Mouse (Mus musculus): ENCODE results near the gene Cspg4. TPM values are rescaled to one million over a fixed set of nuclear protein-coding genes. Genes with fewer than 3 reads are reported as not detected.

Gene Cspg4
- total and polyA plus RNA-seq, 2 experiments, result 0.09 to 0.11 TPM

- H3K79me2 ChIP-seq (ENCODE audit: control insufficient read depth, insufficient read depth, low read length), result no peaks in the 10 kb centered on the region
- no peak for TF ChIP-seq CTCF (IDR thresholded peaks at IDR 0.05; ENCODE audit: low read depth, low read length)
- no peak for TF ChIP-seq POLR2A (IDR thresholded peaks at IDR 0.05; ENCODE audit: extremely low read depth, insufficient read depth, low read length)
- no peak overlapping the region for H3K4me3 ChIP-seq (ENCODE audit: insufficient read depth, low read depth, low read length)
- no peak overlapping the region for H3K9ac ChIP-seq (ENCODE audit: low read depth, low read length)
- no peaks in the 10 kb centered on the region for H3K27me3 ChIP-seq (ENCODE audit: control insufficient read depth, insufficient read depth, low read length)
- peak; percentile 24 for DNase-seq (ENCODE audit: extremely low read depth, low read depth, low spot score)
- no peaks in the 10 kb centered on the region; the same call in 1 of the 2 replicates for H3K4me1 ChIP-seq (ENCODE audit: control insufficient read depth, insufficient read depth, low read length)
- no peak overlapping the region for H3K27ac ChIP-seq (replicated peaks; ENCODE audit: insufficient read depth, low read depth, low read length)
- WGBS, result 60% methylated on average over 5 of the region's 5 CpGs
- peaks cover 11% of the 10 kb centered on the region for H3K36me3 ChIP-seq (ENCODE audit: control insufficient read depth, insufficient read depth, low read length)
Observed at GRCm38 (mm10) chr9:56915695-56916410, 51.0 kb downstream of the Cspg4 start.

- Histone ChIP-seq H3K27ac (replicated peaks; ENCODE audit: insufficient read depth, low read depth, low read length) (no peak overlapping the region), H3K9ac (ENCODE audit: low read depth, low read length) (no peak overlapping the region), H3K79me2 (ENCODE audit: control insufficient read depth, insufficient read depth, low read length) (no peaks in the 10 kb centered on the region), H3K36me3 (ENCODE audit: control insufficient read depth, insufficient read depth, low read length) (peaks cover 11% of the 10 kb centered on the region), H3K4me3 (ENCODE audit: insufficient read depth, low read depth, low read length) (no peak overlapping the region), H3K4me1 (ENCODE audit: control insufficient read depth, insufficient read depth, low read length) (no peaks in the 10 kb centered on the region; the same call in 1 of the 2 replicates), H3K27me3 (ENCODE audit: control insufficient read depth, insufficient read depth, low read length) (no peaks in the 10 kb centered on the region)
- TF ChIP-seq CTCF (IDR thresholded peaks at IDR 0.05; ENCODE audit: low read depth, low read length), result no peak
- no peak for TF ChIP-seq POLR2A (IDR thresholded peaks at IDR 0.05; ENCODE audit: extremely low read depth, insufficient read depth, low read length)
- WGBS, result 98% methylated on average over 2 of the region's 2 CpGs
- no peak for DNase-seq (ENCODE audit: extremely low read depth, low read depth, low spot score)
Observed at GRCm38 (mm10) chr9:56917131-56917530, 52.3 kb downstream of the Cspg4 start.

GRCm38 (mm10) chr9:56918466-56918865 is 53.6 kb downstream of the Cspg4 start:
- Histone ChIP-seq H3K36me3 (ENCODE audit: control insufficient read depth, insufficient read depth, low read length) (peaks cover 11% of the 10 kb centered on the region), H3K27me3 (ENCODE audit: control insufficient read depth, insufficient read depth, low read length) (no peaks in the 10 kb centered on the region), H3K9ac (ENCODE audit: low read depth, low read length) (no peak overlapping the region), H3K79me2 (ENCODE audit: control insufficient read depth, insufficient read depth, low read length) (peaks cover 4% of the 10 kb centered on the region; the same call in 1 of the 2 replicates), H3K4me3 (ENCODE audit: insufficient read depth, low read depth, low read length) (no peak overlapping the region), H3K4me1 (ENCODE audit: control insufficient read depth, insufficient read depth, low read length) (peaks cover 4% of the 10 kb centered on the region), H3K27ac (replicated peaks; ENCODE audit: insufficient read depth, low read depth, low read length) (no peak overlapping the region)
- TF ChIP-seq CTCF (IDR thresholded peaks at IDR 0.05; ENCODE audit: low read depth, low read length), result no peak
- TF ChIP-seq POLR2A (IDR thresholded peaks at IDR 0.05; ENCODE audit: extremely low read depth, insufficient read depth, low read length), result no peak
- 95% methylated on average over 13 of the region's 13 CpGs for WGBS
- no peak for DNase-seq (ENCODE audit: extremely low read depth, low read depth, low spot score)

GRCm38 (mm10) chr9:56922746-56923145 is 57.9 kb downstream of the Cspg4 start:
- peaks cover 26% of the 10 kb centered on the region for H3K4me1 ChIP-seq (ENCODE audit: control insufficient read depth, insufficient read depth, low read length)
- H3K36me3 ChIP-seq (ENCODE audit: control insufficient read depth, insufficient read depth, low read length), result peaks cover 8% of the 10 kb centered on the region
- no peak overlapping the region for H3K27ac ChIP-seq (replicated peaks; ENCODE audit: insufficient read depth, low read depth, low read length)
- no peaks in the 10 kb centered on the region for H3K27me3 ChIP-seq (ENCODE audit: control insufficient read depth, insufficient read depth, low read length)
- H3K9ac ChIP-seq (ENCODE audit: low read depth, low read length), result no peak overlapping the region
- WGBS, result 81% methylated on average over 4 of the region's 4 CpGs
- H3K79me2 ChIP-seq (ENCODE audit: control insufficient read depth, insufficient read depth, low read length), result peaks cover 19% of the 10 kb centered on the region; the same call in 1 of the 2 replicates
- DNase-seq (ENCODE audit: extremely low read depth, low read depth, low spot score), result no peak
- H3K4me3 ChIP-seq (ENCODE audit: insufficient read depth, low read depth, low read length), result no peak overlapping the region
- TF ChIP-seq POLR2A (IDR thresholded peaks at IDR 0.05; ENCODE audit: extremely low read depth, insufficient read depth, low read length) (no peak), CTCF (IDR thresholded peaks at IDR 0.05; ENCODE audit: low read depth, low read length) (no peak)

GRCm38 (mm10) chr9:56923841-56924650 is 59.2 kb downstream of the Cspg4 start:
- Histone ChIP-seq H3K4me1 (ENCODE audit: control insufficient read depth, insufficient read depth, low read length) (peaks cover 31% of the 10 kb centered on the region), H3K27ac (replicated peaks; ENCODE audit: insufficient read depth, low read depth, low read length) (peak overlapping the region; percentile 45), H3K4me3 (ENCODE audit: insufficient read depth, low read depth, low read length) (peak overlapping the region; percentile 51), H3K9ac (ENCODE audit: low read depth, low read length) (peak overlapping the region; percentile 47), H3K79me2 (ENCODE audit: control insufficient read depth, insufficient read depth, low read length) (peaks cover 19% of the 10 kb centered on the region; the same call in 1 of the 2 replicates), H3K36me3 (ENCODE audit: control insufficient read depth, insufficient read depth, low read length) (no peaks in the 10 kb centered on the region; the same call in 1 of the 2 replicates), H3K27me3 (ENCODE audit: control insufficient read depth, insufficient read depth, low read length) (no peaks in the 10 kb centered on the region)
- TF ChIP-seq POLR2A (IDR thresholded peaks at IDR 0.05; ENCODE audit: extremely low read depth, insufficient read depth, low read length) (no peak), CTCF (IDR thresholded peaks at IDR 0.05; ENCODE audit: low read depth, low read length) (no peak)
- WGBS, result 11% methylated on average over 8 of the region's 8 CpGs
- DNase-seq (ENCODE audit: extremely low read depth, low read depth, low spot score), result peak; percentile 72
